Mouse (Mus musculus): ENCODE results near the gene 1110059G10Rik. TPM values are rescaled to one million over a fixed set of nuclear protein-coding genes. Genes with fewer than 3 reads are reported as not detected.

The 1110059G10Rik gene
- 24.7 and 28.2 TPM in 2 replicates for polyA plus RNA-seq (2015; fragmentation: Nextera tagmentation; extraction: Ambion mirVana)

- H3K9me3 ChIP-seq (ENCODE audit: low read length), result no peaks in the 10 kb centered on the region
- peaks cover 13% of the 10 kb centered on the region; the same call in 1 of the 2 replicates for H3K4me1 ChIP-seq (ENCODE audit: insufficient read depth, low read length)
- peak within 1 kb of the TSS; percentile 59 for H3K4me2 ChIP-seq (replicated peaks; ENCODE audit: low read depth, low read length)
- peak; percentile 97 for ATAC-seq (ENCODE audit: low FRiP score, low TSS enrichment)
- H3K9ac ChIP-seq (replicated peaks; ENCODE audit: low read length), result peak within 1 kb of the TSS; percentile 80
- peak within 1 kb of the TSS; percentile 68 for H3K4me3 ChIP-seq (ENCODE audit: low read length)
- under 1% methylated on average over 64 of the region's 64 CpGs for WGBS
- no peaks in the 10 kb centered on the region for H3K27me3 ChIP-seq (ENCODE audit: insufficient read depth, low read length)
- peak within 1 kb of the TSS; percentile 46 for H3K27ac ChIP-seq (ENCODE audit: low read length)
- peaks cover 7% of the 10 kb centered on the region for H3K36me3 ChIP-seq (ENCODE audit: insufficient read depth, low read length)
These were observed at the start of gene 1110059G10Rik, which contains the start of gene Kif15 for GRCm38 (mm10) chr9:122950643-122951475. TSS of gene 1110059G10Rik (minus strand) at chr9:122951000. TSS of gene Kif15 (plus strand) at chr9:122951046.

GRCm38 (mm10) chr9:122999193-122999586, 48.4 kb upstream of the 1110059G10Rik start:
- WGBS, result 94% methylated on average over 4 of the region's 4 CpGs

GRCm38 (mm10) chr9:122998406-122999192, 47.8 kb upstream of the 1110059G10Rik start:
- 94% methylated on average over 10 of the region's 10 CpGs for WGBS
- ATAC-seq (ENCODE audit: low FRiP score, low TSS enrichment), result no peak
- peaks cover 50% of the 10 kb centered on the region for H3K36me3 ChIP-seq (ENCODE audit: insufficient read depth, low read length)

More at GRCm38 (mm10) chr9:122999193-122999586, 48.4 kb upstream of the 1110059G10Rik start:
- Histone ChIP-seq H3K4me1 (ENCODE audit: insufficient read depth, low read length) (no peaks in the 10 kb centered on the region), H3K4me3 (ENCODE audit: low read length) (no peak overlapping the region), H3K4me2 (replicated peaks; ENCODE audit: low read depth, low read length) (no peak overlapping the region), H3K27ac (ENCODE audit: low read length) (no peak overlapping the region), H3K27me3 (ENCODE audit: insufficient read depth, low read length) (no peaks in the 10 kb centered on the region), H3K9ac (replicated peaks; ENCODE audit: low read length) (no peak overlapping the region), H3K36me3 (ENCODE audit: insufficient read depth, low read length) (peaks cover 49% of the 10 kb centered on the region), H3K9me3 (ENCODE audit: low read length) (no peaks in the 10 kb centered on the region)
- no peak for ATAC-seq (ENCODE audit: low FRiP score, low TSS enrichment)

GRCm38 (mm10) chr9:122928915-122929314, 21.9 kb downstream of the 1110059G10Rik start:
- H3K36me3 ChIP-seq (ENCODE audit: insufficient read depth, low read length), result peaks cover 72% of the 10 kb centered on the region
- no peak for ATAC-seq (ENCODE audit: low FRiP score, low TSS enrichment)
- 92% methylated on average over 3 of the region's 3 CpGs for WGBS

More at GRCm38 (mm10) chr9:122998406-122999192, 47.8 kb upstream of the 1110059G10Rik start:
- Histone ChIP-seq H3K9ac (replicated peaks; ENCODE audit: low read length) (no peak overlapping the region), H3K27me3 (ENCODE audit: insufficient read depth, low read length) (no peaks in the 10 kb centered on the region), H3K4me3 (ENCODE audit: low read length) (no peak overlapping the region), H3K27ac (ENCODE audit: low read length) (no peak overlapping the region), H3K4me1 (ENCODE audit: insufficient read depth, low read length) (no peaks in the 10 kb centered on the region), H3K9me3 (ENCODE audit: low read length) (no peaks in the 10 kb centered on the region), H3K4me2 (replicated peaks; ENCODE audit: low read depth, low read length) (no peak overlapping the region)

GRCm38 (mm10) chr9:122922936-122923381, 27.8 kb downstream of the 1110059G10Rik start, which contains the start of gene Zfp105:
TSS of gene Zfp105 (plus strand) at chr9:122923072.
- no peaks in the 10 kb centered on the region for H3K9me3 ChIP-seq (ENCODE audit: low read length)
- WGBS, result under 1% methylated on average over 41 of the region's 43 CpGs
- peaks cover 6% of the 10 kb centered on the region for H3K4me1 ChIP-seq (ENCODE audit: insufficient read depth, low read length)
- H3K27me3 ChIP-seq (ENCODE audit: insufficient read depth, low read length), result peaks cover 8% of the 10 kb centered on the region
- H3K4me3 ChIP-seq (ENCODE audit: low read length), result peak within 1 kb of the TSS; percentile 71
- peak; percentile 98 for ATAC-seq (ENCODE audit: low FRiP score, low TSS enrichment)
- H3K4me2 ChIP-seq (replicated peaks; ENCODE audit: low read depth, low read length), result peak within 1 kb of the TSS; percentile 72
- H3K9ac ChIP-seq (replicated peaks; ENCODE audit: low read length), result peak within 1 kb of the TSS; percentile 91
- H3K36me3 ChIP-seq (ENCODE audit: insufficient read depth, low read length), result peaks cover 32% of the 10 kb centered on the region
- peak within 1 kb of the TSS; percentile 51 for H3K27ac ChIP-seq (ENCODE audit: low read length)

More at GRCm38 (mm10) chr9:122928915-122929314, 21.9 kb downstream of the 1110059G10Rik start:
- Histone ChIP-seq H3K27ac (ENCODE audit: low read length) (no peak overlapping the region), H3K4me3 (ENCODE audit: low read length) (no peak overlapping the region), H3K4me2 (replicated peaks; ENCODE audit: low read depth, low read length) (no peak overlapping the region), H3K27me3 (ENCODE audit: insufficient read depth, low read length) (no peaks in the 10 kb centered on the region), H3K9me3 (ENCODE audit: low read length) (peaks cover 8% of the 10 kb centered on the region; the same call in 1 of the 2 replicates), H3K4me1 (ENCODE audit: insufficient read depth, low read length) (peaks cover under 1% of the 10 kb centered on the region), H3K9ac (replicated peaks; ENCODE audit: low read length) (no peak overlapping the region)

GRCm38 (mm10) chr9:122922436-122922835, 28.4 kb downstream of the 1110059G10Rik start:
- Histone ChIP-seq H3K36me3 (ENCODE audit: insufficient read depth, low read length) (peaks cover 27% of the 10 kb centered on the region), H3K4me3 (ENCODE audit: low read length) (peak overlapping the region; percentile 71), H3K9me3 (ENCODE audit: low read length) (no peaks in the 10 kb centered on the region), H3K27me3 (ENCODE audit: insufficient read depth, low read length) (peaks cover 8% of the 10 kb centered on the region), H3K4me1 (ENCODE audit: insufficient read depth, low read length) (peaks cover 6% of the 10 kb centered on the region), H3K9ac (replicated peaks; ENCODE audit: low read length) (peak overlapping the region; percentile 91; the same call in 1 of the 2 replicates), H3K4me2 (replicated peaks; ENCODE audit: low read depth, low read length) (peak overlapping the region; percentile 72), H3K27ac (ENCODE audit: low read length) (no peak overlapping the region)
- 0 out of 2 replicates have a peak, but pooled peaks have one; percentile 58 for ATAC-seq (ENCODE audit: low FRiP score, low TSS enrichment)
- WGBS, result 24% methylated on average over 3 of the region's 3 CpGs

GRCm38 (mm10) chr9:122902717-122903535, 47.9 kb downstream of the 1110059G10Rik start:
- Histone ChIP-seq H3K27me3 (ENCODE audit: insufficient read depth, low read length) (no peaks in the 10 kb centered on the region), H3K36me3 (ENCODE audit: insufficient read depth, low read length) (peaks cover 11% of the 10 kb centered on the region), H3K27ac (ENCODE audit: low read length) (no peak overlapping the region), H3K4me3 (ENCODE audit: low read length) (peak overlapping the region; percentile 62), H3K9me3 (ENCODE audit: low read length) (peaks cover 3% of the 10 kb centered on the region; the same call in 1 of the 2 replicates), H3K4me1 (ENCODE audit: insufficient read depth, low read length) (no peaks in the 10 kb centered on the region), H3K4me2 (replicated peaks; ENCODE audit: low read depth, low read length) (peak overlapping the region; percentile 71), H3K9ac (replicated peaks; ENCODE audit: low read length) (peak overlapping the region; percentile 73)
- ATAC-seq (ENCODE audit: low FRiP score, low TSS enrichment), result peak; percentile 100
- 13% methylated on average over 32 of the region's 32 CpGs for whole genome bisulfite sequencing

GRCm38 (mm10) chr9:122901047-122901446, 49.8 kb downstream of the 1110059G10Rik start:
- Histone ChIP-seq H3K4me3 (ENCODE audit: low read length) (no peak overlapping the region), H3K4me1 (ENCODE audit: insufficient read depth, low read length) (no peaks in the 10 kb centered on the region), H3K27me3 (ENCODE audit: insufficient read depth, low read length) (no peaks in the 10 kb centered on the region), H3K27ac (ENCODE audit: low read length) (no peak overlapping the region), H3K4me2 (replicated peaks; ENCODE audit: low read depth, low read length) (no peak overlapping the region), H3K36me3 (ENCODE audit: insufficient read depth, low read length) (peaks cover 2% of the 10 kb centered on the region; the same call in 1 of the 2 replicates), H3K9ac (replicated peaks; ENCODE audit: low read length) (no peak overlapping the region), H3K9me3 (ENCODE audit: low read length) (peaks cover 1% of the 10 kb centered on the region)
- no peak for ATAC-seq (ENCODE audit: low FRiP score, low TSS enrichment)
- WGBS, result 91% methylated on average over 2 of the region's 2 CpGs
